Mouse (Mus musculus) ES-Bruce4 (cell line): Measurements from ENCODE around the gene Loxl3.

Experiments
- CTCF ChIP-seq: IDR thresholded peaks from one replicate; pipeline ENCODE4 v1.8.1; 2011; ENCODE audit warnings: low read depth, low read length
- EP300 ChIP-seq: IDR thresholded peaks from 2 replicates; pipeline ENCODE4 v1.6.1; 2011; ENCODE audit warnings: low read depth, low read length; ENCODE audit not compliant: insufficient read depth
- POLR2A ChIP-seq: IDR thresholded peaks from one replicate; pipeline ENCODE4 v1.8.1; 2011; ENCODE audit warnings: low read length; ENCODE audit not compliant: insufficient read depth

- no peak for TF ChIP-seq CTCF
- TF ChIP-seq EP300 = no peak
- no peak for TF ChIP-seq POLR2A
These were observed 35.7 kb downstream of the Loxl3 start for GRCm38 (mm10) chr6:83069488-83070246.
